Mouse (Mus musculus) cerebellum, adult 9-10 months (tissue): ENCODE results near the gene Gabarap.

Experiments used
- DNase-seq: peaks from one replicate; pipeline ENCODE4 v3.0.0; 2022

Gene Gabarap

DNA sequence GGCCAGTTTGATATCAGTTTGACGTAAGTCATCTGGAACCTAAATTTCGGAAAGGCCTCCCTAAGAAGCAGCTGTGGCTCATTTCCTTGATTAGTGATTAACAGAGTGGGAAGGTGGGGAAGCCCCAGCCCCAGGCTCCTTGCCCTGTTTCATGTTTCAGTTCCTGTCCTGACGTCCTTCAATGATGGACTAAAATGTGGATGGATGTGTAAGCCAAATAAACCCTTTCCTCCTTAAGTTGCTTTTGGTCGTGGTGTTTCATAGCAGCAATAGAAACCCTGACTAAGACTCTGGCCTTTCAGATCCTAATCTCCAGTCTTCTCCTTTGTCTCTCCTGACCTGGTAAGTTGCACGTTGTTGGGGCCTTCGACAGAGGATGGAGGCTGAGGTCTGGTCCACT lies 20.7 kb upstream of the Gabarap start:
- no peak for DNase-seq

DNA sequence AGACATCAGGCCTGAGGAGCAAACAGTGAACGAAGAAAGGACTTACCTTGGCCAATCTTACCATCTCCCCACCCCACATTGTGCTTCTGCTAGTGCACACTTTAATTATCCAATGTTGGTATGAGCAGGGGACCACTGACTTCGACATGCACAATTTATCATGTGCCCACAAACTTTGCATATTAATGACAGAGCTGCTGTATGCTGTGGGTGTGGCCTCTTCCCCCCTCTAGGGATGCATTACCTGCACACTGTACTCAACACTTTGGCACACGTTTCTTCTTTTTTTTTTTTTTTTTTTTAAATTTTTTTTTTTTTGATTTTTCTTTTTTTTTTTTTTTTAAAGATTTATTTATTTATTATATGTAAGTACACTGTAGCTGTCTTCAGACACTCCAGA lies 20.2 kb upstream of the Gabarap start:
- no peak for DNase-seq

DNA sequence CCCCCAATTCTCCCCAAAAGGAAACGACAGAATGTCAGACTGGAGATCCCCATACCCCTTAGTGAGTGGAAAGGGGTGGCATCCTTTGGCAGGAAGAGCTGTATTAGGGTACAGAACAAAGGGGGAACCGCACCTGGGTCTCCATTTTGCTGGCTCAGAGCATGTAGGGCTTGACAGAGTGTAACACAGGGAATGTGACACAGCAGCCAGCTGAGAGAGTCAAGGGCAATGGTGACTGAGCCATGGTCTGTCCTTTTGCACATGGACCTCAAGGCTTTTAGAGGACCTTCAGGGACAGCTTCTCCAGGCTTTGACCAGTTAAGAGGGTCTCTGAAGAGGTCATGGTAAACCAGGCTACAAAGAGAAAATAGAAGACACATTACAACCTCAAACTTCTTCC lies 16.0 kb upstream of the Gabarap start:
- no peak for DNase-seq

DNA sequence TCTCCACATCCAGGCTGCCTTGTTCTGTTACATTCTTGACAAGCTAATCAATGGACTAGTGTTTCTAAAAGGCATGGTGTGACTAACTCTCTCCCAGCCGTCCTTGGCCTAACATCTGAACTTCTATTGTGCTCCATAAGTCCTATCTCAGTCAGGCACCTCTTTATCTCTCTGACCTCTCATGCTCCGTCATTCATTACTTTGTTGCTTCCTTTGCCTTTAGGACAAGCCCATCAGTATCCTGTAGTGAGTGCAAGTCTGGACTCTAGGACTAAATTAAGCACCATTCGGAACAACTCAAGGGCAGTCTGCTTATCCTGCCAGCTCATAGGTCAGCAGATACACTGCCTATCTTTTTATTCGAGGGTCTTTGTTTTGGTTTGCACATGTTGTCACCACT lies 14.7 kb upstream of the Gabarap start:
- DNase-seq = no peak

DNA sequence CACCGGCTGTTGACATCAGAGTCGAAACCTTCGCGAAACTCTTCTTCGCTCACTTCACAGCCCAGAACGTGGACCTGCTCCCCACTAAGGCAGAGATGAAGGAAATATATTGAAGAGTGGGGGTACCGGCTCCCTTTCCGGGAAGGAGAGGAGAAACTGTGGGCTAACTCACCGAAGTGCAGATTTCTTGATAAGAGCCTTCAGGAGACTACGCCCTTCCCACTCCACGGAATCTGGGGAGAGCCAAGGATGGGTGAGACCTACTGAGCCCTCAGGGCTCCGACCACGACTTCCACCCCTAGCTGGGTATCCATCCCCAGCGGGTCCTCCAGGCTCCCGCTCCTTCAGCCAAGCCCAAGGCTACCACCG lies 11.1 kb upstream of the Gabarap start:
- DNase-seq = no peak

DNA sequence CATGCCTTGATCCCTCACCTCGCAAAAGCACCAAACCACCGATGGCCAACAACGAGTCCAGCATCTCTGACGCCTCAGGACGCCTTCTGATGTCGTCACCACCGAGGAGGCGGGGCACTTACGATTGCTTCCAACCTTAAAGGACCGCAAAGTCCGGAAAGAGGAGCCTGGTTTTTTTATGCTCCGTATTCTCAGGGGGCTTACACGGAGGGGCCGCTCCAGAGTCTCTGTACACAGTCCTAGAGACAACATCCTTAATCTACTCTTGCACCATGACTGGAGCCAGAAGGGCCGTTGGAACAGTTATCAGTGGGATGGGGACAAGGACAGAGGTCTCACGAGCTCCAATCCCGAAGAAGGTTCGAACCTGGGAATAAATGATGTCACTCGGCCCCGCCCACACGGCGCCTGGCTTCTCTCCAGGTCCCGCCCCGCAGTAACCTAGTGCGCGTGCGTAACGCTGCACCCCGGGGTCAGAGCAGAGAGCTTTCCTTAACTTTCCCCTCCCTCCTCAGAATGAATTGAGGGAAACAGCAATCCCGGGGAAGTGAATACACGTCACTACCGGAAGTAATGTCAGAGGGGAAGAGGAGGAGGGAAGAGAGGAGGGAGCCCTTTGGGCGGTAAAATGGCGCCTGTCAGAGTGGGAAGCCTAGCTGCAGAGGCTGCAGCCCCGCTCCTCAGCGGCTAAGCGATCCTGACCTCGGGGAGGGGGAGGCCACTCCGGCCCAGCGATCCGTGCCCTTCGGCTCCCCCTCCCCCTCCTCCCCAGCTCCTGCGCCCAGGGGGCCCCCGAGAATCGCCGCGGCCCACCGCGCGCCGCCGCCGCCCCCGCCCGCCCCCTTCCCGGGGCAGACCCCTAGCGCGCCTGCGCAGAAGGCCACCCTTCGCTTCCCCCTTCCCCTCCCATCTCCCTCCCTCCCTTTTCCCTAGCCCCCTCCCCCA lies 10.5 kb upstream of the Gabarap start:
- peak; percentile 100 for DNase-seq

DNA sequence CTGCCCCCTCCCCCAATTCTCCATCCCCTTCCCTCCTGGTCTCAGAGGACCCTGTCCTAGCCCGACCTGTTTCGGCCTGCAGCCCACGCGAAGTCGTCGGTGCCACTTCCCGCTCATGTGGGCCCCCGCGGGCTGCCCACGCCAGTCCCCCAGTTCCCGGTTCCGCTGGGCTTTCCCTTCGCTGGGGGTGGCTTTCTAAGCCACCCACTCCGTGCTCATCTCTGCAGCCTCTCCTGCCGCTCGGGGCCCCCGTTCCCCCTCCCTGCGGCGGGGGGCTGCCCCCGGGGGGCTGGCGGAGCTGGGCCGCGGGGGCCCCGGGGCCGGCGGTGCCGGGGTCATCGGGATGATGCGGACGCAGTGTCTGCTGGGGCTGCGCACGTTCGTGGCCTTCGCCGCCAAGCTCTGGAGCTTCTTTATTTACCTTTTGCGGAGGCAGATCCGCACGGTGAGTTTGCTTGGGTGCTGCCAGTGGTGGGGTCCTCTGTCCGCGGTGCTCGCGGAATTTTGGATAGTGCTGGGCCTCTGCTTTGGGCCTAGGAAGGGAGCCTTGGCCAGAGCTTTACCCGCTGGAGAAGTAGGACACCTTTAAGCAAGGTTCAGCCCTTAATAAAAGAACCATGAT lies 9.7 kb upstream of the Gabarap start, which contains the start of gene Ctdnep1:
Gene Ctdnep1 (plus strand): TSS at position 16 of the 622 bp plus-strand sequence.
- DNase-seq = peak; percentile 54

DNA sequence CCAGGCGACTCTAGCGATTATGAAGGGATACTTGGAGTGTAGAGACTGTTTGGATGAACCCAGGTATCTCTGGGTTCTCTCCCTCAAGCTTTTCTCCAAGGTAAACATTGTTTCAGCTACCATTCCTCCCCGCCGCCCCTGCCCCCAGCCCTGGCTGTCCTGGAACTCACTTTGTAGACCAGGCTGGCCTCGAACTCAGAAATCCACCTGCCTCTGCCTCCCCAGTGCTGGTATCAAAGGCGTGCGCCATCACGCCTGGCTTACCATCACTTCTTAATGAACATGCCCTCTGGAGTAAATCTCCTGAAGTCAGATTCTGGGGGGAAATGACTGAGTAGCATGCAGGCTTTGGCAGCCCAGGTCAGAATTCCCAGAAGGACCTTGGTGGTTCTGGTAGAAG lies 8.7 kb upstream of the Gabarap start, which contains the start of gene Elp5:
Gene Elp5 (minus strand): TSS at position 293 of the 400 bp plus-strand sequence.
- DNase-seq = peak; percentile 51

DNA sequence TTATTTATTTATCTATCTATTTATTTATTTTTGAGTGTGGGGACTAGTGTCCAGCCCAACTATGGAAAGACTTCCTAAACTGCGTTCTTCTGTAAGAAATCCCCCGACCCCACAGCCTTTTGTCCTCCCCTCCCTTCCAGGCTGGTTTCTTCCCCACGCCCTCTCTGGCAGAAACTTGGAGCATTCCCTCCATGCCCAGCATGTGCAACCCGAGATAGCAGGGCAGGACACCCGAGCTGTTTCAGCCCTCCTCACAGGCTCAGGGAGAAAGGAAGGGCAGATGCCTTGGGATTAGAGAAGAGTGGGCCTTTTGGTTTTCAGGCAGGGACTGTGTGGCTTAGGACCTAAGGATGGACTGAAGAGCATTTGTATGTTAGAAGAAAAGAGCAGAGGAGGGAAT lies 8.1 kb upstream of the Gabarap start:
- DNase-seq = no peak

DNA sequence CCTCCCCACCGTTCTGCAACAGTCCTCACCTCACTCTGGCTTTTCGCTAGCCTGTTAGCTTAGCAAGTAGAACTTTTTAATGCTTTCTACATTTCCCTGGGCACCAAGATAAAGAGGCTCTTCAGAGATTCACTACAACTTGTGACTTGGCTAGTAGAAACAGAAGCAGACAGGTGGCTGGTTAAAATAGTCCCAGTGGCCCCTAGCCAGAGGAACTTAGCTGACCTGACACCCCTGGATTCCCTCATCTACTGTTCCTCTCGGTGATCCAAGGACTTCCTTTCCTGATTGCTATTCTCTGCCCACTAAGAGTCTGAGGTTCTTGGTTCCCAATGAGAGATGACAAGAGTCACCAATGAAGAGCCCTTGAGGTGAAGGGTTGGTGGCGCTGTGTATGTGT lies 7.6 kb upstream of the Gabarap start:
- peak; percentile 34 for DNase-seq

DNA sequence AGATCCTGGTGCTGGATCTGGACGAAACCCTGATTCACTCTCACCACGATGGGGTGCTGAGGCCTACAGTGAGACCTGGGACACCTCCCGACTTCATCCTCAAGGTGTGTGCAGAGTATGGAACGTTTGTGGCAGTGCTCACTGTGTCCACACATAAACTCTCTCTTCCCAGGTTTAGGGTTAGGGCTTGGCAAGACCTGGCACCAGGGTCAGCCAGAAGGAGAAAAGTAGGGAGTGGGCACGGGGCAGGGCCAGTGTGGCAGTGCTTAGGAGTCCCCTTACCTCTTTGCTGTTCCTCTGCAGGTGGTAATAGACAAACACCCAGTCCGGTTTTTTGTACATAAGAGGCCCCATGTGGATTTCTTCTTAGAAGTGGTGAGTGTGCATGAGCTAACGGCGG lies 6.5 kb upstream of the Gabarap start:
- peak; percentile 42 for DNase-seq

DNA sequence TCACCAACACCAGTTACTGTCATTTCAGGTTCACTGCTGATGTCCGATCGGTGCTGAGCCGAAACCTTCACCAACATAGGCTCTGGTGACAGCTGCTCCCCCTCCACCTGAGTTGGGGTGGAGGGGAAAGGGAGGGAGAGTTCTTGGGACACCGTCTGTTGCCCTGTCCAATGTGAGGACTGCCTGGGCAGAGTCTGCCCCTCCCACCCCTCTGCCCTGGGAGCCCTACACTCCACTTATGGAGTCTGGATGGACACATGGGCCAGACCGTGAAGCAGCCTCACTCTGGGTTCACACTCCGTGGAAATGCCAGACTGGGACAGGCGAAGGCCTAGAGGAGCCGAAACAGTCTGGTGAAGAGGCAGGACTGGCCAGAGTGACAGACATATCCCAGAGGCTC lies 994 bp upstream of the Gabarap start:
- DNase-seq = peak; percentile 49

DNA sequence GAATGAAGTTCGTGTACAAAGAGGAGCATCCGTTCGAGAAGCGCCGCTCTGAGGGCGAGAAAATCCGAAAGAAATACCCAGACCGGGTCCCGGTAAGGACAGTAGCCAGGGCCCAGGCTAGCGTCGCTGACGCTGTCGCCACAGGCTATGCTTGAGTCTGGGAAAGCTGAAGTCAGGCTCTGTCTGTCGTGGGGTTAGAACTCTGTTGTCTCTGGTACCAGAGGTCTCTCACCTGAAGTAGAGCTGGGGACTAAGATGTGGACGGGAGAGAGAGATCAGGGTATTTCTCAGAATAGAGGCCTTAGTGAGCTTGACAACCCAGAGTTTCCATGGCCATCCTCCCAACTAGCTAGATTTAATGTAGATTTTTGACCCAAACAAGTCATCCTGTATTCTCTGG lies 768 bp downstream of the Gabarap start:
- DNase-seq = no peak

DNA sequence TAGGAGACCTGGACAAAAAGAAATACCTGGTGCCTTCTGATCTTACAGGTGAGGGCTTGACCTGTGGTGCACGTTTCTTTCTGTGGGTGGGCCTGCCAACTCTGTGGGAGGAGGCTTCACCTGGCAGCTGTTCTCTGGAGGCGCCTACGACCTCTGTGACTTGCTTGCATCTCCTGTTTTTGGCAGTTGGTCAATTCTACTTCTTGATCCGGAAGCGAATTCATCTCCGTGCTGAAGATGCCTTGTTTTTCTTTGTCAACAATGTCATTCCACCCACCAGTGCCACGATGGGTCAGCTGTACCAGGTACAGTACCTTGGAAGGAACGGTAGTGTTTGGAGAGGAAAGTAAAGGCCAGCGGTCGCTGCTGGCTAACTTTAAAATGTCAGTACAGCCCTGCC lies 1.5 kb downstream of the Gabarap start:
- peak; percentile 75 for DNase-seq

DNA sequence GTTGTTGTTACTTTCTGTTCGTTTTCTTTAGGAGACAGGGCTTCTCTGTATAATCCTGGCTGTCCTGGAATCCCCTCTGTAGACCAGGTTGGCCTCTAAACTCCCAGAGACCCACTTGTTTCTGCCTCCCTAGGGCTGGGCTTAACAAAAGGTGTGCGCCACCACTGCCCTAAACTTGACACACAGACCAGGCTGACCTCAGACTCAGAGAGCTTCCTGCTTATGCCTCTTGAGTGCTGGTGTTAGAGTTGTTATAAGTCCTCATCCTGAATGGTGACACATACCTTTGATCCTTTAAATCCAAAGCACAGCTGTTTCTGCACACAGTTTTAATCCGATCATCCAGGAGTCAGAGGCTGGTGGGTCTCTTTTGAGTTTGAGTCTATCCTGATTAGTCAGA lies 2.0 kb downstream of the Gabarap start:
- DNase-seq = peak; percentile 62

DNA sequence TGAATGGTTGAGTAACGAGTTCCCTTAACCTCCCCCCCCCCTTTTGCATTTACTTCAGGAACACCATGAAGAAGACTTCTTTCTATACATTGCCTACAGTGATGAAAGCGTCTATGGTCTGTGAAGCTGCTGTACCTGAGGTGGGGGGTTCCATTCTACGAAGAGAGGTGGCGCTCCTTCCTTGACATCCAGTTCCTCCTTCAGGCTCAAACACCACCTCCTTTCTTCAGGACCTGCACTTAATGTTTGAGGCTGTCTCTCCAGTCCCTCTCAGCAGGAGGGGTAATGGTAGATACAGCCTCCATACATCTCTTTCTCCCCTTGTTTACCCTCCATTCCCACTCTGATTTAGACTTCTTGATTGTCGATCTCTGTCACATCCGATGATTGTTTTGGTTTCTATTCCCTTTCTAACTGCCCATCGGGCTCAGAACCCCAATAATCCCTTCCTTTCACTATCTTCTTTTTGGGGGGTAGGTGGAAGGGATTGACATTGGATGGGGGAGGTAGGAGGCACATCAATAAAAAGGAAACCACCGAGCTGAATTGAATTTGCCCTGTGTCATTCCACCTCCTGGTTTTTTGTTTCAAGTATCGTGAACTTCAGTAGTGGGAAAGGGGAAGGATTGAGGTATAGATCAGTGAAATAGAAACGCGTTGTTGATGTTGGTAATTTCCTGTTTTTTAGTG lies 3.6 kb downstream of the Gabarap start:
- no peak for DNase-seq

DNA sequence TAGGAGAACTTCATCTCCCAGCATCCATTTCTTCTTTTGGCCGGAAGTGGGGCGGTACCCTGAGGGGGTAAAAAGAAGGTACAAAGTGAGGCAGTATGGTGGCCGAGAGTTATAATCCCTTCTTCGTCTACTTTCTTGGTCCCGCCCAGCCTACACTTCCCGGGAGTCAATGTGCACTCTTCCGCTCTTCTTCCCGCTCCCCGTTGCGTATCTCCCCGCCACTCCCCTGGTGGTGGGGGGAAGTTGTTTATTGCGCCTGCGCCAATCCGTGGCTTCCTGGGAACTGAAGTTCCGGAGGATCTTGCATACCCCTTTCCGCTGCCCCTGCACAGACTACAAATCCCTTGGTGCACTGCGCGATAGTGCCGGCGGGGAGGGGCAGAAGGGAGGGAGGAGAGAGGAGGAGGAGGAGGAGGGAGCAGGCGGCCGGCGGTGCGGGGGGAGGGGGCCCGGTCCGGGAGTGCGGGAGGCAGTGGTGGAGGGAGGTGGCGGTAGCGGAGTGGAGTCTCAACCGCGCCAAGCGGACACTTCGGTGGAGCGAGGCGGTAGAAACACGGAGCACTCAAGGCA lies 4.5 kb downstream of the Gabarap start, which contains the start of gene Phf23:
Gene Phf23 (plus strand): TSS at position 387 of the 570 bp plus-strand sequence.
- peak; percentile 98 for DNase-seq

DNA sequence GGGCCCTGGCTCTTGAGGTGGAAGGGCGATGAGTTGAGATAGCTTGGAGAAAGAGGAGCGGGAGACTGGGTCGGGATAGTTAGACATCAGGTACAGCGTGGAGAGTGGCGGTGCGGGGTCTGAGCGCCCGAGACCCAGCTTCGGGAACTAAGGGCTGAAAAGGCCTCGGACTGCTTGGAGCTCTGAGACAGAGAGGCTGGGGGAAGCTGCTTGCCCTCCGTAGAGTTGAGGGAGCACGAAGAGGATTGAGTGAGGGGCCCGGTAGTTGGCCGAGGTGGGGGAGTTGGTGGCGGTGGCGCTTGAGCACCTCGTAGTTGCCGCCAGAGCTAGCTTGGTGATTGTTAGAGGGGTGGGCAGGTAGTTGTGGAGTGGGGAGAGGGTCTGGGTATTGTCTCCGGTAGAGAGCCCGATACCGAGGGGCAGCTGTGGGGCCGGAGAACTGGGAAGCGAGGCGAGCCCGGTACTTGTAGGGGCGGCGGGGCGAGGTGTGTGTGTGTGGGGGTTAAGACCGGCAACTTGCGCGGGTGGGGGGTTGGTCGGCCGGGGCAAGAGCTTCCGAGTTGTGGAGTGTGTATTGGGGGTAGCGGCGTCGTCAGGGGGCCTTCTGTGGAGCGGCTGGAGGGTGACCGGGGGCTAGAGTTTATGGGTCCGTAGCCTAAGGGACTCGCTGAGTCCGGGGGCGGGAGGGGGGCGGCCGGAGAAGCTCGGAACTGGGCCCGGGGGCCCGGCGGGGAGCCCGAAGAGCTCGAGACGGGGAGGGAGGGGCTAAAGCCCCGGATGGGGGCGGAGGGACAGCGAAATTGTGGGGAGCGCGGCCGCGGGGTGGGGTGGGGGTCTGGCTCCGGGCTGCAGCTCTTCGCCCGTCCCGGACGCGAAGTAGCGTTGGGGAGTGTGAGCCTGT lies 5.5 kb downstream of the Gabarap start:
- DNase-seq = no peak

DNA sequence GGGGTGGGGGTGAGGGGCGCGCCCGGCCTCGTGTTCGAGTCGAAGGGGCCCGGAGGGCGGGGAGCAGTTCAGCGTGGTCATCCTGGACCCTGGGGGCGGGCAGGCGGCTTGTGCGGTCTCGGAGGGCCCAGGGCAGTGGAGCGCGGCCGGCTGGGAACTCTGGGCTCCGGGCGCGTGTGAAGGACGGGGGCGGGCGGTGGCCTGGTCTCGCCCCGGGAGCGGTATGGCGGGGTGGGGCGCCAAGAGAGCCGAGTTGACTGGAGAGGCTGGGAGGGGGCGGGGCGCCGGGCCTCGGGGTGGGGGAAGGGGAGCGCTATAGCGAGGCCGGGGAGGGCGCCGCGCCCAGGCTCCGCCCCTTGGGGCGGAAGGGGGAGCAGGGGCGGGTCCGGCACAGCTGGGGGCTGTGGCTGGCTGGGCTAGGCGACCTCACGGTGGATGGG lies 6.1 kb downstream of the Gabarap start:
- peak; percentile 80 for DNase-seq

DNA sequence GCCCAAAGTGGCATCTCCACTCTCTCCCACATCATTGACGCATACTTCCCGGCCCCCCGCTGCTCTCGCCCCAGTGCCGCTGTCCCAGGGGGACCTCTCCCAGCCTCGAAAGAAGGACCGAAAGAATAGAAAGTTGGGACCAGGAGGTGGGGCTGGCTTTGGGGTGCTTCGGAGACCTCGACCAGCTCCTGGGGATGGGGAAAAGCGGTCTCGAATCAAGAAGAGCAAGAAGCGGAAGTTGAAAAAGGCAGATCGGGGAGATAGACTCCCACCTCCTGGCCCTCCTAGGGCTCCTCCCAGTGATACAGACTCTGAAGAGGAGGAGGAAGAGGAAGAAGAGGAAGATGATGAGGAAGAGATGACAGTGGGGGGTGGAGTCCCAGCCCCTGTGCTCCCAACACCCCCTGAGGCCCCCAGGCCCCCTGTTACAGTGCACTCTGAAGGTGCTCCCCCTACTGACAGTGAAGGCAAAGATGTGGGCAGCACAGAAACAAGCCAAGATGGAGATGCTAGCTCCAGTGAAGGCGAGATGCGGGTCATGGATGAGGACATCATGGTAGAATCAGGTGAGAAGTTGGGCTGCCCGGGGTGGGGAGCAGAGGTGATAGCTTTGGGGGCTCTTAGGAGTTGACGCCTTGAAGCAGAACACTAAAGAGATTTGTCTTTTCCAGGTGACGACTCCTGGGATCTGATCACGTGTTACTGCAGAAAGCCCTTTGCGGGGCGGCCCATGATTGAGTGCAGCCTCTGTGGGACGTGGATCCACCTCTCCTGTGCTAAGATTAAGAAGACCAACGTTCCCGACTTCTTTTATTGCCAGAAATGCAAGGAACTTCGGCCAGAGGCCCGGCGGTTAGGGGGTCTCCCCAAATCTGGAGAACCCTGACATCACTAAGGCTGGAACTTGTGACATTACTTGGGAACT lies 7.9 kb downstream of the Gabarap start:
- peak; percentile 74 for DNase-seq

DNA sequence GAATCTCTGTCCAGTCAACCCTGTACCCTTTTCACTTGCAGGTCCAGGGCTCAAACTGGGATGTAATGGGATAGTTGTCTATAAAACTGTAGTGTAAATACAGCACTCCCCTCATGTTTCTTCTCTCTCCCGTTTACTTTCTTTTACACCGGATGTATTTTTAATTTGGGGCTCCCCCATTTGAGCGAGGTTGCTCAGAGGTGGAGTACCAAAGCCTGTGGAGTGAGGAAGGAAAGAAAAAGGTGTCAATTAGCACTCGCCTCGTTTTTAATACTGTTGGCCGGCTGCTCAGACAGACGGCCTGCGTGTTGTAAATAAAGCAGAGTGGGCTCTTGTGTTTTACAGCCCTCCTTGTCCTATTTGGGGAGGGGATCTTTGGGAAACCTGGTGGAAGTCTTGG lies 8.7 kb downstream of the Gabarap start:
- DNase-seq = no peak
